Mouse (Mus musculus) midbrain, postnatal 0 days (tissue): ENCODE data around the gene Pcyt2. TPM values are rescaled to one million over a fixed set of nuclear protein-coding genes. Genes with fewer than 3 reads are reported as not detected.

ENCODE experiments used
- ATAC-seq: fragments of 200-750 bp; cut with Nextera tagmentation; 2 replicates; pipeline ENCODE4 v1.8.0; 2017; ENCODE audit warnings: moderate number of reproducible peaks, mild to moderate bottlenecking, moderate TSS enrichment, moderate library complexity; ENCODE audit not compliant: low FRiP score
- DNase-seq: peaks from one replicate; pipeline ENCODE4 v3.0.0-alpha.2; 2015; ENCODE audit warnings: low spot score
- H3K27ac ChIP-seq: fragments of 300-500 bp; sonication (generic); 2 replicates; pipeline ENCODE4 v1.5.1; 2014; ENCODE audit warnings: low read depth, mild to moderate bottlenecking, low read length, mixed read lengths
- H3K27me3 ChIP-seq: fragments of 300-500 bp; sonication (generic); 2 replicates; pipeline ENCODE4 v1.6.1; 2014; ENCODE audit warnings: low read length, control low read depth, mixed read lengths; ENCODE audit not compliant: insufficient read depth
- H3K36me3 ChIP-seq: fragments of 300-500 bp; sonication (generic); 2 replicates; pipeline ENCODE4 v1.6.1; 2014; ENCODE audit warnings: low read length, control low read depth, mixed read lengths; ENCODE audit not compliant: insufficient read depth
- H3K4me1 ChIP-seq: fragments of 300-500 bp; sonication (generic); 2 replicates; pipeline ENCODE4 v1.6.1; 2014; ENCODE audit warnings: mild to moderate bottlenecking, control low read depth, antibody characterized with exemption, low read length, mixed read lengths; ENCODE audit not compliant: insufficient read depth
- H3K4me2 ChIP-seq: fragments of 300-500 bp; sonication (generic); 2 replicates; pipeline ENCODE4 v1.6.1; 2014; ENCODE audit warnings: low read depth, mild to moderate bottlenecking, low read length, mixed read lengths; ENCODE audit not compliant: poor library complexity, severe bottlenecking
- H3K4me3 ChIP-seq: fragments of 300-500 bp; sonication (generic); 2 replicates; pipeline ENCODE4 v1.5.1; 2014; ENCODE audit warnings: low read depth, mild to moderate bottlenecking, low read length, moderate library complexity
- H3K9ac ChIP-seq: fragments of 300-500 bp; sonication (generic); replicated peaks from 2 replicates; pipeline ENCODE4 v1.6.1; 2014; ENCODE audit warnings: mild to moderate bottlenecking, low read length, moderate library complexity, mixed read lengths; ENCODE audit not compliant: poor library complexity, severe bottlenecking
- H3K9me3 ChIP-seq: fragments of 300-500 bp; sonication (generic); 2 replicates; pipeline ENCODE4 v1.6.1; 2016; ENCODE audit warnings: low read length, control low read depth
- CTCF ChIP-seq: IDR thresholded peaks from 2 replicates; pipeline ENCODE4 v1.5.1; 2016; ENCODE audit warnings: antibody characterized with exemption, mild to moderate bottlenecking
- WGBS: fragments of 180-500 bp; shearing (Covaris S2); extraction: QIAGEN DNeasy Blood & Tissue Kit; methylation state at CpG from one replicate; pipeline ENCODE4 v1.1.7; 2014; 5-methylcytosine and 5-hydroxymethylcytosine counted together
- polyA plus RNA-seq: library from polyadenylated mRNA; unstranded; fragments of >200 nt; fragmentation: Nextera tagmentation; extraction: Ambion mirVana; gene quantifications from 2 replicates; pipeline ENCODE4 v1.2.1, GENCODE M21; 2015
- total RNA-seq: library from RNA; depleted of rRNA; stranded (reverse); fragments of >200 nt; gene quantifications from 2 replicates; pipeline ENCODE4 v1.2.3, GENCODE M21; 2014

The Pcyt2 gene
- total and polyA plus RNA-seq, 2 experiments from 2014 or later: 129 to 137 TPM

DNA sequence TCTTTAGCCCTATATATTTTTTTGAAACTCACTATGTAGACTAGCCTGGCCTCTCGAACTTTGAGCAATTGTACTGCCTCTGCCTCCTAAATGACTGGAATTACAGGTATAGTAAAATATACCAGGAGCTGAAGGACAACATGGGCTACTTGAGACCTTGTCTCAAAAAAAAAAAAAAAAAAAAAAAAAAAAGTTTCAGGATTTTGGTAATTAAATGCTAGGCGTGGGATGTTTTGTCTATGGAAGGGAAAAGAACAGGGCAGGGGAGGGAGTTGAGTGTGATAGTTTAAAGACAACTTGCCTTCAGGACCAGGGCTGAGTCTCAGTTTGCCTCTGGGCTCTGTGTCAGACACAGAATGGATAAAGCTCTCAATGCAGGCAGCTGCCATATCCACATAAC, 42.7 kb downstream of the Pcyt2 start:
- WGBS: 85% methylated on average over 2 of the region's 2 CpGs

DNA sequence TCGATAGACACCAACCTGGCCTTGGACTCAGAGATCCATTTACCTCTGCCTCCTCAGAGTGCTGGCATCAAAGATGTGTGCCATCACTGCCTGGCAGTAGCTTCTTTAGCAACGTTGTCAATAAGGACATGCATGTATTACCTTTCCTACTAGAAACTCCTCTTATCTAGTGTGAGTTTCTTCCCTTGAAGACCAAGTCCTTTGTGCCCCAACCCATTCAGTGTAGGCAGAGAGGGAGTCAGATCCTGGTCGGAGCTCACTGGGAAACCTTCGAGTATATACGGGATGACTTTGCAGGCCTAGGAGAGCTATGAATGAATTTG, 43.5 kb downstream of the Pcyt2 start:
- H3K9ac ChIP-seq: no peak overlapping the region
- 42% methylated on average over 5 of the region's 5 CpGs for WGBS
- H3K27me3 ChIP-seq: no peaks in the 10 kb centered on the region
- H3K36me3 ChIP-seq: peaks cover 31% of the 10 kb centered on the region
- H3K4me1 ChIP-seq: peaks cover 6% of the 10 kb centered on the region
- peak overlapping the region; percentile 79 for H3K4me2 ChIP-seq
- DNase-seq (no peak), ATAC-seq (no peak)
- no peaks in the 10 kb centered on the region for H3K9me3 ChIP-seq
- TF ChIP-seq CTCF: no peak
- peak overlapping the region; percentile 96; the same call in 1 of the 2 replicates for H3K4me3 ChIP-seq
- H3K27ac ChIP-seq: no peak overlapping the region

More for the DNA sequence above, 42.7 kb downstream of the Pcyt2 start:
- Histone ChIP-seq H3K9ac (no peak overlapping the region), H3K9me3 (no peaks in the 10 kb centered on the region), H3K4me1 (peaks cover 6% of the 10 kb centered on the region), H3K36me3 (peaks cover 34% of the 10 kb centered on the region), H3K27ac (no peak overlapping the region), H3K4me2 (no peak overlapping the region), H3K27me3 (no peaks in the 10 kb centered on the region), H3K4me3 (no peak overlapping the region)
- ATAC-seq (no peak), DNase-seq (no peak)
- no peak for TF ChIP-seq CTCF

DNA sequence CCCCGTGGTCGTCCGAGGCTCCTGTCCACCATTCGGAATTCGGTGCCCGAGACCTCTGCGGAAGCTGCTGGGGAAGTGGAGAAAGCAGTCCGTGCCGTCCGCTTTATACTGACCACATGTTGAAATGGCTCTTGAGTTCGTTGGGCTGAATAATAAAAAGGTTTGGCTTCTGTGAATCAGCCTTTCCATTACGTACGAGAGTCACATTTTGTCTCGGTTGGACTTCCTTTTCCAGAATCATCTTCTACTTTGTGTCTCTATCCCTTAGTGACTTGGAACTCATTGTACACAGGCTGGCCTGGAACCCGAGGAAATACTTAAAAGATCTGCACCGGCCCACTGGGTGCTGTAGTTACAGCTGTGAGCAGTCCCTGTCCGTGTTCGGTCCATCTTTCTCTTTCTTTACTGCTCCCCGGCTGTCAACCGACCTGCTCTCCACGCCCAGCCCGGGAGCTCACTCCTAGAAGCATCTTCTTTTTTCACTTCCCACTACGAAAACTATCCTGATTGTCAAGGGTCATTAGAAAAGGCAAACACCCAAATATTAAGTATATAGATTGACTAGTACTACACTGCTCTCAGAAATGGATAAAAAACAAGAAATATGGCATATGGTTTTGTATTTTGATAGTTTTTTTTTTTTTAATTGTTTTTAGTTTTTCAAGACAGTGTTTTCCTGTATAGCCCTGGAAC, 44.0 kb downstream of the Pcyt2 start:
- no peaks in the 10 kb centered on the region for H3K9me3 ChIP-seq
- peaks cover 6% of the 10 kb centered on the region for H3K4me1 ChIP-seq
- H3K27me3 ChIP-seq: no peaks in the 10 kb centered on the region
- TF ChIP-seq CTCF: no peak
- WGBS: under 1% methylated on average over 23 of the region's 23 CpGs
- H3K4me2 ChIP-seq: peak overlapping the region; percentile 79
- peak overlapping the region; percentile 96 for H3K4me3 ChIP-seq
- peak overlapping the region; percentile 78 for H3K9ac ChIP-seq
- peak overlapping the region; percentile 87 for H3K27ac ChIP-seq
- H3K36me3 ChIP-seq: peaks cover 26% of the 10 kb centered on the region
- no peak for DNase-seq
- 0 out of 2 replicates have a peak, but pooled peaks have one; percentile 3 for ATAC-seq

DNA sequence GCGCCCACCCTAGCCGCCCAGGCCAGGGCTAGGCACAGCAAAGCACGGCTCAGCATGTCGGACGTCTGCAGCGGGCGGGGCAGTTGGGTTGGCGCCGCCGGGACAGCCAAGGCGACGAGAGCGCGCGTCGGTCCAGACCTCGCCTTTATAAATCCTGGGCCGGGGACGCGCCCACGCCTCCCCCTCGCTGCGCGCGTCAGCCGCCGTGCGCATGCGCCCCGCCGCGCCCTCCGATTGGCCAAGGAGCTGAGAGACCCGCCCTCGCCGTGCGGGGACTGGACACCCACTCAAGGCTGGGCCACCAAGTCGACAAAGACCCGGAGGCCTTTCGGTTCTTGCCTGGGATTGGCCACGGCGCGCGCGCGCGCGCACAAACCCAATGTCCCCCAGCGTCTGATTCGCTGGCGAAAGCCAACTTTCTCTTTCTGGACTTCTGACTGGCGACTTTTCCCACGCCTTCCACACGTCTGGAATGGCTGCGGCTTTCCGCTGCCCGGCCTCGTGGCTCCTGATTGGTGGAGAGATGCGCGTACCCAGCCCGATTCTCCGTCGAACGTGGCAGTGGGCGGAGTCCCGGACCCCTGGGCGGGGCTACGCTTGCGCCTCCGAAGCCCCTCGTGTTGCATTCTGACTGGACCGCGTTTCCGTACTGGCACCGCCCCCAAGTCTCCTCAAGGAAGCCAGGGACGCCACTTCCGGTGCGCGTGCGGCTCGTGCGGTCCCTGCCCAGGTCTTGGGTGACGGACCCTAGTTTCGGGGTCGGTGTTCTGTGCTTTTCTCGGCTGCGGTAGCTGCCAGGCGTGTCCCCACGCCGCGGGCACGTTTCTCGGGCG, 44.8 kb downstream of the Pcyt2 start, which contains the start of gene P4hb:
Gene P4hb, minus strand, starts transcription at position 502 of the 833 bp plus-strand sequence.
- Histone ChIP-seq H3K9ac (peak within 1 kb of the TSS; percentile 86), H3K4me1 (peaks cover 6% of the 10 kb centered on the region), H3K4me2 (peak within 1 kb of the TSS; percentile 79), H3K4me3 (peak within 1 kb of the TSS; percentile 96), H3K36me3 (peaks cover 26% of the 10 kb centered on the region), H3K9me3 (no peaks in the 10 kb centered on the region), H3K27ac (peak within 1 kb of the TSS; percentile 87), H3K27me3 (no peaks in the 10 kb centered on the region)
- ATAC-seq (peak; percentile 97), DNase-seq (peak; percentile 100)
- TF ChIP-seq CTCF: no peak
- under 1% methylated on average over 84 of the region's 94 CpGs for WGBS

- Histone ChIP-seq H3K36me3 (peaks cover 26% of the 10 kb centered on the region), H3K9me3 (no peaks in the 10 kb centered on the region), H3K4me1 (peaks cover 6% of the 10 kb centered on the region), H3K4me3 (peak overlapping the region; percentile 96), H3K9ac (peak overlapping the region; percentile 86), H3K27ac (peak overlapping the region; percentile 77), H3K27me3 (no peaks in the 10 kb centered on the region), H3K4me2 (peak overlapping the region; percentile 62)
- no peak for DNase-seq
- TF ChIP-seq CTCF: no peak
- WGBS: 0% methylated on average over 20 of the region's 24 CpGs
- peak; percentile 19; the same call in 1 of the 2 replicates for ATAC-seq
Observed at GRCm38 (mm10) chr11:120572417-120572751, 45.4 kb downstream of the Pcyt2 start.
